Mouse (Mus musculus) liver (tissue): ENCODE data around the gene Trabd.
A peak's percentile ranks its signal among the peaks of the same experiment; 100 is the strongest.

Experiments
- DNase-seq: peaks from one replicate; pipeline ENCODE4 v3.0.0-alpha.2; 2020; ENCODE audit warnings: mixed read lengths

Gene Trabd

GRCm38 (mm10) chr15:89074613-89075477 lies at the start of gene Trabd:
TSS of gene Trabd (plus strand) at chr15:89075124.
- DNase-seq: no peak

DNA sequence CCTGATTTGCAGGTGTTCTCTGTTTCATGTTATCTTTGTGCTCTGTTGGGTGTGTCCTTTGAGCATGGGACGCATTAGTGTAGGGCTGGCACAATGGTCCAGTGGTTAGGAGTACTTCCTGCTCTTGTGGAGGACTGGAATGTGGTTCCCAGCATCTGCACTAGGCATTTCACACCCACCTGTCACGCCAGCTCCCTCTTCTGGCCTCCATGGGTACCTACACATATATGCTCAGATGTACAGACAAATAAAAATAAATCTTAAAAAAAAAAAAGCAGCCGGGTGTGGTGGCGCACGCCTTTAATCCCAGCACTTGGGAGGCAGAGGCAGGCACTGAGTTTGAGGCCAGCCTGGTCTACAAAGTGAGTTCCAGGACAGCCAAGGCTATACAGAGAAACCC lies 30.5 kb upstream of the Trabd start:
- no peak for DNase-seq

- DNase-seq: no peak
These were observed 28.6 kb upstream of the Trabd start for GRCm38 (mm10) chr15:89046356-89046755.

DNA sequence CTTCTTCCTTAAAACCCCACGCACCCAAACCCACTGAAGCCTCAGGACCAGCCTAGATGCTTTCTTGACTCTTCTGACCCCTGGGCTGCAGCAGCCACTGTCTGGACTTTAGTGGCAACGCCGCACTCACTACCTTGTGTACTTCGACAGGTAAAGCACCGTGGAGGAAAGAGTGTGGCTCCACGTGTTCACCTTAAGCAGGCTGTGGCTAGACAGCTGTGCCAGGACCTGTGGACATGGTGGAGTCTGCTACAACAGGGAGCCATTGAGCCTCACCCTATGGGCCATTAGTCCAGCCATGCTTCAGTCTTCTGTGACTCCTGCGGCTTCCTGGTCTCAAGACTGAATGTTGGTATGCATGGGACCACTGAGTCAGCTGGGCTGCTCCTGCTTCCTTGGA lies 20.3 kb upstream of the Trabd start:
- no peak for DNase-seq

GRCm38 (mm10) chr15:89058736-89059135 lies 16.2 kb upstream of the Trabd start:
- DNase-seq: no peak

DNA sequence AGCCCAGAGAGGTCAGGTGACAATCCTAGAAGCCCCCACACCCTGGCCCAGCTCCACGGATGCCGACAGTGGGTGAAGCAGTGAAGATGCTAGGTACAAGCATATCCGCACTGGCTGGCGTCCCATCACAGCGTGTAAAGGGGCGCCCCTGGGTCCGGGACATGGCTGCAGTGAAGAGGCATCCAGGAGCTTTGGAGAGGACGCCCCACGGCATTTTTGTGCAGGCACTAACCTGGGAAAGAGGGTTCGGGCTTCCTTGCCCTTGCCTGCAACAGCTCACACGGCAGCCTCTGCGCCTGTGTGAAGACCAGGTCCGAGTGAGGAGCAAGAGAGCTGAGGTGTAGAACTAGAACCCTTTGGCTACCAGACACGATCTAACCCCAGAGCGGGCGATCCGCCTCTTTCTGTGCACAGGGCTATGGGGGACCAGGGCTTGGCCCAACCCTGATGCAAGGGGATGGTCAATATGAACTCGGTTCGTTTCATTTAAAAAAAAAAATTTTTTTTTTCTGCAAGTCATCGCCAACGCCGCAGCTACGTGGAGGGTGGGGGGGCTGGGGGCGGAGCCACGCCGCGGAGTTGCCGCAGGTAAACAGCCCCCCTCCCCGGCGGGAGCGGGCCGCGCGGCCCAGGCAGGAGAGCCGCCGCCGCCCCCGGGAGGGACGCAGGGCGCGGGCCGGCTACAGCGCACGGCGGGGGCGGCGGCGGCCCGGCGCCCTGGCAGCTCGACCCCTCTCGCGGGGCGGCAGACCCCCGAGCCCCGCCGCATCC lies 15.6 kb upstream of the Trabd start, which contains the start of gene Panx2:
TSS of gene Panx2 (plus strand) at position 574 of the 771 bp plus-strand sequence.
- DNase-seq: no peak

- DNase-seq: no peak
These were observed 14.8 kb upstream of the Trabd start for GRCm38 (mm10) chr15:89060032-89060681.

DNA sequence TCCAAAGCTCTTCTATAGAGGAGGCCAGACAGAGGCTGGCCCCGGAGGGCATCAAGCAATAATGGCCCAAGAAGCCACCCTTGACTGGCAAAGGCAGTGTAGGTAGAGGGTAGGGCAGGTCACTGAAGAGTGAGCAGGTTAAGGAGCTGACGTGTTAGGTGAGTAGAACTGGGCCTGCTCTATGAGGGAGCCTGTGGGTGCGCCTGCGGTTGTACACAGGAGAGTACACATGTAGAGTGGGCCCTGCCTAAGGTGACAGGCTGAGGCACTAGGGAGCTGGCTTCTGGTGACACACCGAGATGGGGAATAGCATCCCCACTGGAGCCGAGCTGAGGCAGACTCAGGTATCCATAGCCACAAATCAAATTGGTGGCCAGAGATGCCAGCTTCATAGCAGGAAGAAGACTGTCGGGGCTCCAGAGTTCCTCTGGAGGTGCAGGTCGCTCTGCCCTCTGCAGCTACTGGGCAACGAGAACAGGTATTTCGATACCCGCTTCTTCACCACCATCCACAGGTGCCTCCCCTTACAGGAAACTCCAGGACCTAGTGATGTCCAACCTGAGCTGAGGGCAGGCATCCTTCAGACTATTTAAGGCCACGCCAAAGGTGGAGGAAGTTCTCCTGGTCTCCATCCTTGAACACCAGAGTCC lies 14.0 kb upstream of the Trabd start:
- no peak for DNase-seq

DNA sequence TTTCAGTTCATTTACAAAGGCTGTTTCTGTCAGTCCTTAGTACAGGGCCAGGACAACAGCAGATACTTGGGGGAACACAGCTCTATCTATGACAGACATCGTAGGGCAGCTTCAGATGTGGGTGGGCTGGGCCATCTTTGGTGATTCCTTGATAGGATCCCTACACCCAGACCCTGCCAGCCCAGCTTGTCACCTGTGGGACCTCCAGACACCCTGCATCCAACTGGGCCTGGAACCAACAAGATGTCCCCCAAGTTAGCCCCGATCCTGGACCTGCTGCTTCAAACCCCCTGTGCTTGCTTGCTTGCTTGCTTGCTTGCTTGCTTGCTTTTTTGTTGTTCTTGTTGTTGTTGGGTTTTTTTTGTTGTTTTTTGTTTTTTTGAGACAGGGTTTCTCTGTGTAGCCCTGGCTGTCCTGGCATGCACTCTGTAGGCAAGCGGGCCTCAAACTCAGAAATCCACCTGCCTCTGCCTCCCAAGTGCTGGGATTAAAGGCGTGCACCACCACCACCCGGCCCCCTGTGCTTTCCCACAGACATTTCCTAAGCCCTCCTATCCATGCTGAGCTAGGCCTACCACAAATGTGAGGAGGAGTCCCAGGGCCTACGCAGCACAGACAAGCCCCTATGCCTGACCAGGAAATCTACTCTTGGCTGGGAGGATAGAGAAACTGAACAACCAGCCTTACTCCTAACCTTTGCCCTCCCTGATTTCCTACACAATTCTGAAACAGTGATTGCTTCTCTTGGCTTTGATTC lies 13.0 kb upstream of the Trabd start:
- no peak for DNase-seq

- DNase-seq: no peak
These were observed 12.4 kb upstream of the Trabd start for GRCm38 (mm10) chr15:89062518-89062910.

- no peak for DNase-seq
These were observed 11.9 kb upstream of the Trabd start for GRCm38 (mm10) chr15:89063001-89063400.

DNA sequence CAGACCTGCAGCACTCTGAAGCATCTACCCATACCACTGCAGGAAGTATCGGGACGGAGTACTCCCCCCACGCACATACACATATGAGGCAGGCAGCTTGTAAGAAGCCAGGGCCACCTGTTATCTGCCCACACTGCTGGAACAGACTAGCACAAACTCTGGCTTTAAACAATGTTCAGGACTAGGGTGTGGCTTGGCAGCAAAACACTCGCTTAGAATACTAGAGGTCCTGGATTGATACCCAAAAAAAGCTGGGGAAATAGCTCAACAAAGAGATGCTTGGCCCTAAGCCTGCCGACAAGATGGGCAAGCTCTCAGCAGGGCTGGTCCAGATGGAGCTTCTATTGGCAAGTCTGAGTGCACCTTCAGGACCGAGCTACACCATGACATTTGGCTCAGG lies 11.4 kb upstream of the Trabd start:
- no peak for DNase-seq

GRCm38 (mm10) chr15:89064891-89065290 lies 10.0 kb upstream of the Trabd start:
- DNase-seq: no peak

- DNase-seq: no peak
These were observed 7.3 kb upstream of the Trabd start for GRCm38 (mm10) chr15:89067609-89068008.

DNA sequence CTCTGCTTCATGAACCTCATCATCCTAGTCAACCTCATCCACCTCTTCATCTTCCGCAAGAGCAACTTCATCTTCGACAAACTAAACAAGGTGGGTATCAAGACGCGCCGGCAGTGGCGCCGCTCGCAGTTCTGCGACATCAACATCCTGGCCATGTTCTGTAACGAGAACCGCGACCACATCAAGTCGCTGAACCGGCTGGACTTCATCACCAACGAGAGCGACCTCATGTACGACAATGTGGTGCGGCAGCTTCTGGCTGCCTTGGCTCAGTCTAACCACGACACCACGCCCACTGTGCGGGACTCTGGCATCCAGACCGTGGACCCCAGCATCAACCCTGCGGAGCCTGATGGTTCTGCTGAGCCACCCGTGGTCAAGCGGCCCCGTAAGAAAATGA lies 6.7 kb upstream of the Trabd start:
- DNase-seq: no peak

DNA sequence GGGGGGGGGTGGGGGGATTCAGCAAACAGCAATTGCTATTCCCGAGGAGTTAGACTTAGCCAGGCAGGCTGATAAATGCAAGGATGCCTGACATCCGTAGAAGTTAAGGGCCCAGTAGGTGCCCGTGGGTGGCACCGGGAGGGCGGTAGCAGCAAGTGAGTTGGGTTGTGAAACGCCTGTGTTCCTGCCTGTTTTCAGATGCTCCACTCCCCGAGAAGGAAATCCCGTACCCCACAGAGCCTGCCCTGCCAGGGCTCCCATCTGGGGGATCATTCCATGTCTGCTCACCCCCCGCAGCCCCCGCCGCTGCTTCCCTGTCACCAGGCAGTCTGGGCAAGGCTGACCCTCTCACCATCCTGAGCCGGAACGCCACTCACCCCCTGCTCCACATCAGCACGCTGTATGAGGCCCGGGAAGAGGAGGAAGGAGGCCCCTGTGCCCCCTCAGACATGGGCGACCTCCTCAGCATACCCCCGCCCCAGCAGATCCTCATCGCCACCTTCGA lies 5.5 kb upstream of the Trabd start:
- DNase-seq: no peak

GRCm38 (mm10) chr15:89070606-89071005 lies 4.3 kb upstream of the Trabd start:
- no peak for DNase-seq

DNA sequence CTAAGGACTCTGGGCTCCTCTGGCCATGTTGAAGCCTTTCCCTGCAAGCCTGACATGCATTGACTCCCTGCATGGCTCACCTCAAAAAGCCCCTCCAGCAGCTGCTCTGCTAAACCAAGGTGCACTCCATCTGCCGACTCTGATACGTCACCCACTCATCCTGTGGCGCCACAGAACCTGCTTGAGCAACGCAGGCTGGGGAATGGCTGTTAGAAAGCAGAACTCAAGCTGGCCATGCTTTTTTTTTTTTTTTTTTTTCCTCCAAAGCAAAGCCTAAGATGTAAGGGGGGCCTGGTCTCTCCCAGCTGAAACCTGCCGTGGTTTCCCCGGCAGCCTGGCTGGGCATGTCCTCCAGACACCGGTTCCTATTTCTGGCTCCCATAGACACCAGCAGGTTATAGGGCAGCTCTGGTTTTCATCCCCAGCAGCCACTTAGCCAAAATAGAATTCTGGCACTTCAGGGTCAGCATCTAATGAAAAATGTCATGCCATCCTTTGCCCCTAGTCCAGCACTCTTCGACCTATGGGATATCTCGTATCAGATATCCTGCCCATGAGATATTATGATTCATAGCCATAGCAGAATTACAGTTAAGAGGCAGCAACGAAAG lies 826 bp upstream of the Trabd start:
- DNase-seq: no peak

DNA sequence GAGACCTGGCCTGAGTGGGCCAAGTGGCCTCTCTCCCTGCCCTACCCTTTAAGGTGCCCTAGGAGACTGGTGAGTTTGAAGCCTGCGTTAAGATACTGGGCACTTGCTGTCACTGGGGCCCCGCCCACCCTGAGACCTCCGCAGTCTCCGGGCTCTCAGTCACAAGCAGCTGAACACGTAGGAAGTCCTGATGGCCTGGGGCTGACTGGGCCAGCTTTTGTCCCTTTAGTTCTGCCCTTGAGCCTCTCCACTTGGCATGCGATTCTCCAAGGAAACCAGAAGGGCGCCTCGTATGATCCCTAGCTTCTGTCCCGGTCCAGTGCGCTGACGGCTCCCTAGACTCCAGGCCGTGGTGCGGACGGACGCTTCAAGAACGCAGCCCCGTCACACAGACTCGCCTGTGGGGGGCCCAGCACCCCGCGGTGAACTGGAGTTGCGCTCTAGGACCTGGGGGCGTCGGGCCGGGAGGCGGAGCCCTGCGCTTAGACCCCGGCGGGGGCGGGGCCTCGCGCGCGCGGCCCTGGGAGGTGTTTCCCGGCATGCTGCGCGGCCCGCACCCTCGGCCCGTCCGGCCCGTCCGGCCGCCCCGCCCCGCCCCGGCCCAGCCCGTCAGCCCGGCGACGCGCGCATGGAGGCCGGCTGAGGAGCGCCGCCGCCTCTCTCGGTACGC lies 689 bp downstream of the Trabd start:
- DNase-seq: peak; percentile 90

DNA sequence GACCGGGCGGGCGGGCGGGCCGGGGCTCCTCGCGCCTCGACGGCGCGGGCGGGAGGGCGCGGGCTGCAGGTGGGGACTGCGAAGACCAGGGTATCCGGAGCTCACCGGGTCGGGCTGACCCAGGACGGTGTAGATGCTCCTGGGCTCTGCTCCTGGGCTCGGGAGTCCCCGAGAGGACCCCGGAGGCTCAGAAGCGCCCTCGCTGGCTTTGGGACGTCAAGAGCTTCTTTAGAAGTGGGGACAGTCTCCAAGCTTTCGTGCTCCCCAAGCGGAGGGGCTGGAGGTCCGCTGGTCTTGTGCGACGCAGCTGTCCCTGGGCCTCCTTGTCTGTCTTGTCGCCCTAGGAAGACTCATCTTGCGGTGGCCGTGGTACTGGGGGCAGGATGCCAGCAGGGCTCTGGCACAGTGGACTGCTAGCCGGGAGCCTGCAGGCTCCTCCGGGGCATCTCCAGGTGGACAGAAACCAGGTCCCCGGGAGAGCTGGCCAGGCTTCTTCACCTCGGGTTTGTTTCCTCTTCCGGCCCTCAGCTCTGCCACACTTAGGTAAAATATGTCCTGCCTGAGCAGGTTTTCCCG lies 1.3 kb downstream of the Trabd start:
- peak; percentile 41 for DNase-seq
